Mouse (Mus musculus) lung, embryonic 14.5 days (tissue): ENCODE results near the gene Gdf1. TPM values are rescaled to one million over a fixed set of nuclear protein-coding genes. Genes with fewer than 3 reads are reported as not detected.

Experiments used
- ATAC-seq: fragments of 200-750 bp; cut with Nextera tagmentation; 2 replicates; pipeline ENCODE4 v1.8.0; 2017; ENCODE audit warnings: mild to moderate bottlenecking, moderate TSS enrichment, moderate library complexity; ENCODE audit not compliant: insufficient read depth
- DNase-seq: peaks from one replicate; pipeline ENCODE4 v3.0.0-alpha.2; 2015
- H3K27ac ChIP-seq: fragments of 300-500 bp; sonication (generic); 2 replicates; pipeline ENCODE4 v1.5.1; 2014; ENCODE audit warnings: low read depth, mild to moderate bottlenecking, moderate library complexity
- H3K27me3 ChIP-seq: fragments of 300-500 bp; sonication (generic); 2 replicates; pipeline ENCODE4 v1.6.1; 2014; ENCODE audit warnings: low read length, control low read depth; ENCODE audit not compliant: insufficient read depth
- H3K36me3 ChIP-seq: fragments of 300-500 bp; sonication (generic); 2 replicates; pipeline ENCODE4 v1.6.1; 2014; ENCODE audit warnings: control low read depth; ENCODE audit not compliant: insufficient read depth
- H3K4me1 ChIP-seq: fragments of 300-500 bp; sonication (generic); 2 replicates; pipeline ENCODE4 v1.6.1; 2014; ENCODE audit warnings: antibody characterized with exemption, control low read depth; ENCODE audit not compliant: insufficient read depth
- H3K4me2 ChIP-seq: fragments of 300-500 bp; sonication (generic); 2 replicates; pipeline ENCODE4 v1.6.1; 2014; ENCODE audit warnings: mild to moderate bottlenecking
- H3K4me3 ChIP-seq: fragments of 300-500 bp; sonication (generic); 2 replicates; pipeline ENCODE4 v1.5.1; 2014; ENCODE audit warnings: low read depth, low read length
- H3K9ac ChIP-seq: fragments of 300-500 bp; sonication (generic); 2 replicates; pipeline ENCODE4 v1.6.1; 2014
- H3K9me3 ChIP-seq: fragments of 300-500 bp; sonication (generic); 2 replicates; pipeline ENCODE4 v1.6.1; 2016; ENCODE audit warnings: low read depth, low read length, control low read depth
- CTCF ChIP-seq: IDR thresholded peaks from 2 replicates; pipeline ENCODE4 v1.5.1; 2016; ENCODE audit warnings: antibody characterized with exemption, low read depth
- WGBS: fragments of 180-500 bp; shearing (Covaris S2); extraction: QIAGEN DNeasy Blood & Tissue Kit; methylation state at CpG from one replicate; pipeline ENCODE4 v1.1.7; 2014; 5-methylcytosine and 5-hydroxymethylcytosine counted together
- polyA plus RNA-seq: library from polyadenylated mRNA; unstranded; fragments of >200 nt; fragmentation: Nextera tagmentation; extraction: Ambion mirVana; gene quantifications from 2 replicates; pipeline ENCODE4 v1.2.1, GENCODE M21; 2014

Gdf1 gene
- polyA plus RNA-seq, 1 experiment from 2014 or later = 4.2 TPM

DNA sequence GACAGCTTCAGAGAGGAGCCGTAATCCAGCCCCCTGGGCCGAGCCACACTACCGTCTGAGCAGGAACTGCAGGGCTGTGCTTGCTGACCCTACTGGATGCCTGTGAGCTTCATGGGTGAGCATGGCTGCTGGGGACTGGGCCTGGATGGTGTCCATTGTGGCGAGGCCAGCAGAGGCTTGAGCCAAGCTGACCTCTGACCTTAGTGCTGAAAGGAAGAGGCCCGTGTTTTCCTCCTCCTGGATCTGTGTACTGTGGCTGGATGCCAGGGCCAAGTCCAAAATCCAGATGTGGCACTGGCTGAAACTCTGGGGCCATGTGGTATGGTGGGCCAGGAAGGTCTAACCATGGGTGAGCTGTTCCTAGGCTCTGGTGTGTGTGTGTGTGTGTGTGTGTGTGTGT is 34.4 kb downstream of the Gdf1 start:
- no peak overlapping the region for H3K4me3 ChIP-seq
- no peak for TF ChIP-seq CTCF
- DNase-seq = peak; percentile 47
- no peak overlapping the region for H3K9ac ChIP-seq
- no peaks in the 10 kb centered on the region for H3K36me3 ChIP-seq
- no peak for ATAC-seq
- no peak overlapping the region for H3K4me2 ChIP-seq
- no peaks in the 10 kb centered on the region for H3K9me3 ChIP-seq
- WGBS = 30% methylated on average over 5 of the region's 5 CpGs
- no peak overlapping the region for H3K27ac ChIP-seq
- no peaks in the 10 kb centered on the region for H3K27me3 ChIP-seq
- peaks cover 4% of the 10 kb centered on the region; the same call in 1 of the 2 replicates for H3K4me1 ChIP-seq

DNA sequence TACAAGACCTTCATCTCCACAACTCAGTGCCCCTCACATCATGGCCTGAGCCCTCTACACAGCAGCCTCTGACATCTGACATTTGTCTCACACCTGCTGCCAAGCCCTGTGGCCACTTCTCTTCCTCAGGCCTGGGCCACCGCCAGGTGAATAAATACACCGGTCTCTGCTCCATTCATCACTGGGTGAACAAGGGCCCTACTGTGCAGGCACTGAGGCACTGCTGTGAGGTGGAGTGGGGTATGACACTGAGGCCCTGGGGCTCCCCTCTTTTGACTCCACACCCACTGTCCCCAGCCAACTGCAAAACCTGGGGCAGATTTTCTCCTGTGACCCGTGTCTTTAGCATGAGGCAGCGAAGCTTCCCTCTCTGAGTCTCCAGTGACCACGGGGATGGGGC is 37.0 kb downstream of the Gdf1 start:
- no peak for TF ChIP-seq CTCF
- Histone ChIP-seq H3K27ac (0 out of 2 replicates have a peak overlapping the region, but pooled peaks have one; percentile 43), H3K4me2 (no peak overlapping the region), H3K27me3 (peaks cover 3% of the 10 kb centered on the region; the same call in 1 of the 2 replicates), H3K4me1 (peaks cover 4% of the 10 kb centered on the region; the same call in 1 of the 2 replicates), H3K36me3 (no peaks in the 10 kb centered on the region), H3K4me3 (no peak overlapping the region), H3K9me3 (no peaks in the 10 kb centered on the region), H3K9ac (no peak overlapping the region)
- DNase-seq (peak; percentile 50), ATAC-seq (peak; percentile 77)
- 53% methylated on average over 5 of the region's 5 CpGs for WGBS

DNA sequence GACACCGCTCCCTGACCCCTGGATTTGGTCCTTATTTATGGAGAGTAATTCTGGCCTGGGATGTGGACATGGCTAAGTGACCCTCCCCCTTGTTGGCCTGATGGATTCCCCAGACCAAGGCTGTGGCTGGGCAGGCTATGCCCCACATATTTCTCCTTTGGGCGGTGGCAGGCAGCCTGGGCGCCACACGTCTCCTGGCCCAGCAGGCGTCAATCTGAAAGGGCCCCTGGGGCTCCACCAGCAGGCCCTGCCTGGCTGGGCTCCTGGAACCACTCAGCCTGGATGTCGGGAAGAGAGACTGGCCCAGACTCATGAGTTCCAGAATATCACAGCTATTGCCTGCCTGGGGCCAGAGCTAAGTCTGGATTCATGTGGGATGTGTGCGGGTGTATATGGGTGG is 40.9 kb downstream of the Gdf1 start:
- ATAC-seq (no peak), DNase-seq (no peak)
- Histone ChIP-seq H3K4me1 (peaks cover 3% of the 10 kb centered on the region; the same call in 1 of the 2 replicates), H3K4me2 (no peak overlapping the region), H3K27ac (no peak overlapping the region), H3K9ac (no peak overlapping the region), H3K9me3 (no peaks in the 10 kb centered on the region), H3K4me3 (no peak overlapping the region), H3K36me3 (no peaks in the 10 kb centered on the region), H3K27me3 (peaks cover 42% of the 10 kb centered on the region)
- 81% methylated on average over 7 of the region's 7 CpGs for WGBS
- TF ChIP-seq CTCF = no peak

- H3K27me3 ChIP-seq = peaks cover 56% of the 10 kb centered on the region
- DNase-seq (no peak), ATAC-seq (no peak)
- 31% methylated on average over 6 of the region's 6 CpGs for WGBS
- H3K4me1 ChIP-seq = peaks cover 3% of the 10 kb centered on the region; the same call in 1 of the 2 replicates
- no peak overlapping the region for H3K9ac ChIP-seq
- no peak for TF ChIP-seq CTCF
- H3K9me3 ChIP-seq = no peaks in the 10 kb centered on the region
- H3K4me2 ChIP-seq = no peak overlapping the region
- no peak overlapping the region for H3K27ac ChIP-seq
- H3K36me3 ChIP-seq = no peaks in the 10 kb centered on the region
- no peak overlapping the region for H3K4me3 ChIP-seq
Measured at GRCm38 (mm10) chr8:70371951-70372350, 42.3 kb downstream of the Gdf1 start.

GRCm38 (mm10) chr8:70373397-70374317 is 44.0 kb downstream of the Gdf1 start, which contains the start of gene Comp:
Comp (plus strand) TSS chr8:70373558.
- TF ChIP-seq CTCF = no peak
- no peak within 1 kb of the TSS for H3K27ac ChIP-seq
- H3K9ac ChIP-seq = no peak within 1 kb of the TSS
- peak within 1 kb of the TSS; percentile 63 for H3K4me2 ChIP-seq
- H3K27me3 ChIP-seq = peaks cover 71% of the 10 kb centered on the region
- H3K4me1 ChIP-seq = peaks cover 3% of the 10 kb centered on the region; the same call in 1 of the 2 replicates
- WGBS = 3% methylated on average over 47 of the region's 47 CpGs
- ATAC-seq (peak; percentile 7), DNase-seq (no peak)
- H3K9me3 ChIP-seq = no peaks in the 10 kb centered on the region
- H3K4me3 ChIP-seq = peak within 1 kb of the TSS; percentile 38
- H3K36me3 ChIP-seq = no peaks in the 10 kb centered on the region

GRCm38 (mm10) chr8:70374318-70374927 is 44.8 kb downstream of the Gdf1 start:
- H3K27ac ChIP-seq = no peak overlapping the region
- under 1% methylated on average over 53 of the region's 53 CpGs for WGBS
- H3K4me3 ChIP-seq = peak overlapping the region; percentile 38
- H3K36me3 ChIP-seq = no peaks in the 10 kb centered on the region
- peaks cover 3% of the 10 kb centered on the region; the same call in 1 of the 2 replicates for H3K4me1 ChIP-seq
- H3K4me2 ChIP-seq = peak overlapping the region; percentile 63
- no peak overlapping the region for H3K9ac ChIP-seq
- peaks cover 71% of the 10 kb centered on the region for H3K27me3 ChIP-seq
- DNase-seq (peak; percentile 87), ATAC-seq (peak; percentile 82)
- TF ChIP-seq CTCF = no peak
- no peaks in the 10 kb centered on the region for H3K9me3 ChIP-seq
